In genomic region chr19:41734685-41735084, GRCm38 (mm10) we compare ENCODE assay signal across 10 mouse cellular contexts. TPM values are rescaled to one million over a fixed set of nuclear protein-coding genes. Genes with fewer than 3 reads are reported as not detected.
A peak's percentile ranks its signal among the peaks of the same experiment; 100 is the strongest.
DNase-seq lines count a peak whose midpoint lies in the region.
"Had no signal": no experiment of that assay in that cellular context is flagged by ENCODE, and none has a peak within 500 bp of the region (broad histone marks: within the 10 kb centered on the region; RNA-seq: fewer than 3 reads in every experiment).

No protein-coding gene starts in this region.

- intact Hi-C loops in left cerebral cortex, postnatal 4 days (cut with DNase I), result no loop called here
- intact Hi-C loops in gastrocnemius, postnatal 36 days (cut with DNase I), result no loop called here

- H3K9me3 ChIP-seq in forebrain, embryonic 10.5 days, result peaks cover 13% of the 10 kb centered on the region; the same call in 1 of the 2 replicates
- H3K9me3 ChIP-seq: limb, embryonic 15.5 days had no signal

- H3K4me3 ChIP-seq in forebrain, embryonic 10.5 days, result no peak overlapping the region
- H3K4me3 ChIP-seq: limb, embryonic 15.5 days had no signal

- WGBS in forebrain, embryonic 10.5 days, result 11% methylated on average over 10 of the region's 10 CpGs

- DNase-seq in left cerebral cortex, adult 18-20 months (ENCODE audit: low spot score in 2 of 2), result peak; percentile 56 to 57
- DNase-seq in left cerebral cortex, postnatal 4 days, result no peak
- DNase-seq in forebrain, embryonic 10.5 days (ENCODE audit: extremely low spot score, low spot score), result no peak
- DNase-seq in layer of hippocampus, adult 9-11 months, result peak; percentile 82
- peak; percentile 41 for DNase-seq in right cerebral cortex, postnatal 14 days
- no peak for DNase-seq in adrenal gland, adult 2 months
- no peak for DNase-seq in gastrocnemius, postnatal 36 days
- DNase-seq in cerebellum, postnatal 36 days, result no peak
- DNase-seq: gastrocnemius, postnatal 10 days had no signal

- 0 out of 2 replicates have a peak overlapping the region, but pooled peaks have one; percentile 35 for H3K27ac ChIP-seq in forebrain, embryonic 10.5 days
- H3K27ac ChIP-seq: limb, embryonic 15.5 days had no signal

- H3K27me3 ChIP-seq in forebrain, embryonic 10.5 days (ENCODE audit: poor library complexity, severe bottlenecking), result peaks cover 84% of the 10 kb centered on the region

- no peaks in the 10 kb centered on the region for H3K36me3 ChIP-seq in forebrain, embryonic 10.5 days (replicated peaks)
- H3K36me3 ChIP-seq: limb, embryonic 15.5 days had no signal

- H3K4me1 ChIP-seq in forebrain, embryonic 10.5 days, result peaks cover 37% of the 10 kb centered on the region

RNA-seq across cellular contexts. Expression of gene Slit1, which starts 8.8 kb away (rescaled TPM):
- total RNA-seq in left cerebral cortex, adult 18-20 months (2021), result 10 to 100 TPM; 48.6 to 56.6 TPM
- total RNA-seq in left cerebral cortex, postnatal 4 days (2021), result 10 to 100 TPM; 56.8 to 70.8 TPM
- 0.73 and 1.4 TPM in 2 replicates for polyA plus RNA-seq in forebrain, embryonic 10.5 days (2016; fragmentation: Nextera tagmentation; extraction: Ambion mirVana)
- 10 to 100 TPM in 1 of 2 experiments, 1 to 10 TPM in 1; 2.9 to 18.1 TPM for total RNA-seq in adrenal gland, adult 2 months (2021)
- 11.9 and 17.9 TPM in 2 replicates for polyA plus RNA-seq in adrenal gland, adult 2 months (2012; rRNA removed)
- total RNA-seq in gastrocnemius, postnatal 36 days (2021), result under 1 TPM; 0.33 to 0.35 TPM

Comparison
In these comparisons a context has a peak if more than half of its experiments do, and no peak if none do; other contexts are left out.
1. DNase-seq: peak in left cerebral cortex, adult 18-20 months (2 of 2), layer of hippocampus, adult 9-11 months (single experiment) and right cerebral cortex, postnatal 14 days (single experiment); none in left cerebral cortex, postnatal 4 days (single experiment), forebrain, embryonic 10.5 days (single experiment), adrenal gland, adult 2 months (single experiment), gastrocnemius, postnatal 36 days (0 of 2) and cerebellum, postnatal 36 days (0 of 2).